Comparison of ENCODE assay signal across 14 mouse cellular contexts in the genomic region with DNA sequence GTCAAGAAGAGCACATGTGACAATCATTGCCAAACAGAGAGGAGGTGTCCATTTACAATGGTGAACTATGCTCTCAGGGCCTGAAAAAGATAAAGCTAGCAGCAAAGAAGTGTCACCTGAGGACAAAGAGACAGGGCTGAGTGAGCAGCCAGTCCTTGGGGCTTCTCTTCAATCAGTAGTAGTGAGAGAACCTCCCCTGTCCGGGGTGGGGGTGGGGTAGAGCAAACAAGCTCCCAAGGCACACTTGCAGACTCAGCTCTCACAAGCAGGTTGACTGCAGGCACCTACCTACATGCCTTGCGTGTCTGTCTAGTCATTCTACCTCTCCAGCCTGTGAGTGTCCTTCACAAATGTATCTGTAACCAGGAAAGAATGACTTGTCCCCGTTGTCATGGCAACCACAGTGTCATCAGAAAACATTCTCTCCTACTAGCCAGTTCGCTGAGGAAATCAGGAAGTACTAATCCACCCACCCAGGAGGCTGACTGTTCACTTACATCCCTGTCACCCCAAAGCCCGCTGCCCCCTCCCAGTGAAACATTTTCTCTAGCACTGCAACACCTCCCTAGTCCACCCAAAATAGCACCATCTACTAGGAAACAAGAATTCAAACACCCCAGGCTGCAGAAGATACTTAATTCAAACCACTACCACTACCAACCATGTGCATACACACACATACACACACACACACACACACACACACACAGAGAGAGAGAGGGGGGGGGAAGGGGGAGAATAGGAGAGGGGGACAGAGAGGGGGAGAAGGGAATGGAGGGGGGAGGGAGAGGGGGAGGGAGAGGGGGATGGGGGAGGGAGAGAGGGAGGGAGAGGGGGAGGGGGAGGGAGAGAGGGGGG. TPM values are rescaled to one million over a fixed set of nuclear protein-coding genes. Genes with fewer than 3 reads are reported as not detected.
DNase-seq lines count a peak whose midpoint lies in the region; ATAC-seq and TF ChIP-seq lines count a peak whose summit lies in the region.
"Not testable (repeated sequence)": the region's sequence is repeated elsewhere in the genome, so short reads cannot be mapped to it uniquely, and the experiment has no call there.
"Had no signal": no experiment of that assay in that cellular context is flagged by ENCODE, and none has a peak within 500 bp of the region (broad histone marks: within the 10 kb centered on the region; RNA-seq: fewer than 3 reads in every experiment).

A gene (minus strand): TSS at position 170 of the 858 bp plus-strand sequence.

- 43% methylated on average over 2 of the region's 5 CpGs for WGBS in hindbrain, embryonic 15.5 days
- 46% methylated on average over 3 of the region's 5 CpGs for WGBS in kidney, embryonic 16.5 days
- WGBS in neural tube, embryonic 15.5 days: 61% methylated on average over 2 of the region's 5 CpGs

- ATAC-seq in frontal cortex, adult (ENCODE audit: low TSS enrichment): peak; percentile 98
- peak; percentile 87 for ATAC-seq in hindbrain, embryonic 15.5 days (ENCODE audit: low FRiP score, low read depth)
- peak; percentile 35; the same call in 1 of the 2 replicates for ATAC-seq in kidney, embryonic 16.5 days (ENCODE audit: low FRiP score, low TSS enrichment)
- 0 out of 2 replicates have a peak, but pooled peaks have one; percentile 39 for ATAC-seq in megakaryocyte progenitor cell, adult 5-6 weeks (replicated peaks; ENCODE audit: poor library complexity)
- peak; percentile 68; the same call in 1 of the 2 replicates for ATAC-seq in neural tube, embryonic 15.5 days (ENCODE audit: low FRiP score)

- H3K4me3 ChIP-seq in hindbrain, embryonic 15.5 days; kidney, embryonic 16.5 days (ENCODE audit: low read length); neural tube, embryonic 15.5 days (replicated peaks): not testable (repeated sequence)

- H3K27me3 ChIP-seq in hindbrain, embryonic 15.5 days; kidney, embryonic 16.5 days (ENCODE audit: insufficient read depth, low read length); neural tube, embryonic 15.5 days (replicated peaks): not testable (repeated sequence)

- H3K4me1 ChIP-seq in hindbrain, embryonic 15.5 days (replicated peaks); kidney, embryonic 16.5 days (ENCODE audit: insufficient read depth, low read length); neural tube, embryonic 15.5 days: not testable (repeated sequence)

- not testable (repeated sequence) for H3K27ac ChIP-seq in hindbrain, embryonic 15.5 days (replicated peaks); kidney, embryonic 16.5 days (ENCODE audit: low read length); neural tube, embryonic 15.5 days (replicated peaks)

- intact Hi-C loops in left cerebral cortex, postnatal 36 days (cut with DNase I): not testable (repeated sequence)

- H3K9ac ChIP-seq in hindbrain, embryonic 15.5 days; kidney, embryonic 16.5 days (replicated peaks; ENCODE audit: low read length); neural tube, embryonic 15.5 days (replicated peaks): not testable (repeated sequence)

- H3K4me2 ChIP-seq in hindbrain, embryonic 15.5 days; kidney, embryonic 16.5 days (replicated peaks; ENCODE audit: low read depth, low read length); neural tube, embryonic 15.5 days: not testable (repeated sequence)

- not testable (repeated sequence) for H3K9me3 ChIP-seq in hindbrain, embryonic 15.5 days; kidney, embryonic 16.5 days (ENCODE audit: low read length); neural tube, embryonic 15.5 days (replicated peaks)

- not testable (repeated sequence) for TF ChIP-seq CTCF in brain, embryonic 14.5 days (IDR thresholded peaks at IDR 0.05; ENCODE audit: borderline replicate concordance, extremely low read depth, insufficient read depth, insufficient read length)

- peak; percentile 5 for DNase-seq in 416B (ENCODE audit: low read depth)
- DNase-seq in brain, embryonic 14.5 days (ENCODE audit: low read depth): peak; percentile 20
- DNase-seq in left cerebral cortex, postnatal 36 days (ENCODE audit: low spot score in 2 of 2): peak; percentile 10 to 33

- H3K36me3 ChIP-seq in hindbrain, embryonic 15.5 days; kidney, embryonic 16.5 days (ENCODE audit: insufficient read depth, low read length); neural tube, embryonic 15.5 days: not testable (repeated sequence)

- TF ChIP-seq POLR2A in brain, embryonic 14.5 days (IDR thresholded peaks at IDR 0.05; ENCODE audit: borderline replicate concordance, extremely low read depth, insufficient read depth, insufficient read length, poor library complexity, severe bottlenecking): not testable (repeated sequence)

RNA-seq across cellular contexts. Expression of the gene that starts here (rescaled TPM):
- 0.06 and 0.21 TPM in 2 replicates for polyA plus RNA-seq in brain, embryonic 14.5 days (2012; rRNA removed)
- polyA plus RNA-seq in hindbrain, embryonic 15.5 days (2015; fragmentation: Nextera tagmentation; extraction: Ambion mirVana): 0.13 and 0.26 TPM in 2 replicates
- polyA plus RNA-seq in kidney, embryonic 16.5 days (2015; fragmentation: Nextera tagmentation; extraction: Ambion mirVana): not detected in 2 replicates
- under 1 TPM; 0.14 to 0.15 TPM for total RNA-seq in left cerebral cortex, postnatal 36 days (2021)
- total RNA-seq in megakaryocyte progenitor cell, adult 5-6 weeks (2015): not detected in 2 replicates
- not detected in 2 replicates for total RNA-seq in megakaryocyte progenitor cell, adult 5-6 weeks (2017)
- 0.22 TPM in 1 of 2 replicates, not detected in the other for polyA plus RNA-seq in neural tube, embryonic 15.5 days (2015; fragmentation: Nextera tagmentation; extraction: Ambion mirVana)
- total RNA-seq: gastrocnemius, adult 8-10 months; megakaryocyte-erythroid progenitor cell, adult 5-6 weeks had no signal
- polyA plus RNA-seq: heart, embryonic 11.5 days; hindbrain, embryonic 10.5 days; large intestine, adult 2 months; liver, embryonic 14.5 days had no signal

Comparison
In these comparisons a context has a peak if more than half of its experiments do, and no peak if none do; other contexts are left out.
1. Peak in DNase-seq in brain, embryonic 14.5 days; RNA of the gene not detected or under 1 TPM.
2. Peak in ATAC-seq in hindbrain, embryonic 15.5 days; RNA of the gene not detected or under 1 TPM.
3. Peak in ATAC-seq in kidney, embryonic 16.5 days; RNA of the gene not detected or under 1 TPM.
4. Peak in DNase-seq in left cerebral cortex, postnatal 36 days; RNA of the gene not detected or under 1 TPM.
5. Peak in ATAC-seq in megakaryocyte progenitor cell, adult 5-6 weeks; RNA of the gene not detected or under 1 TPM.
6. Peak in ATAC-seq in neural tube, embryonic 15.5 days; RNA of the gene not detected or under 1 TPM.
7. ATAC-seq: peak in every context shown above with its lines; median percentile 98 in frontal cortex, adult; 87 in hindbrain, embryonic 15.5 days; 68 in neural tube, embryonic 15.5 days; 39 in megakaryocyte progenitor cell, adult 5-6 weeks; 35 in kidney, embryonic 16.5 days.